Mouse (Mus musculus): ENCODE data around the gene Ube2s.

DNA sequence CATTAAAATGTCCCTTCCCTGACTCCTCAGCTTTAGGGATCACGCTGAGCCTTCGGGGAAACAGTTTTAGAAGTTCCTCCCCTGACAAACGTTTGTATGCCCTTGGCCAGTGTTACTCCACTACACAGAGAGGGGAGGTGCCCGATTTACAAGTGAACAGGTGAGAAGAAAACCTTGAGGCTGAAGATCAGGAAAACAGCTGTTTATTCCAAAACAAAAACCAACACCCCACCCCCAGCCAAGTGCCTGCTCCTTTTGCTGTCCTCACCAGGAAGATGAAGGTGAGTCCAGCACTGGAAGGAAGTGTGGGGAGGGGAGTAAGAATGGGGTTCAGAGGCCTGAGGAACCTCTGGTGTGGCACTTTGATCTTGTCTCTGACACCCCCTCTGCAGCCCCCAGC, 13.0 kb upstream of the Ube2s start:
- TF ChIP-seq ZNF384 (IDR thresholded peaks at IDR 0.05; ENCODE audit: low read depth, low read length) (no peak), CHD2 (IDR thresholded peaks at IDR 0.05; ENCODE audit: low read depth, low read length) (no peak)
